Mouse (Mus musculus): ENCODE measurements around the gene Trappc13.
A peak's percentile ranks its signal among the peaks of the same experiment; 100 is the strongest.
"Not testable (repeated sequence)": the region's sequence is repeated elsewhere in the genome, so short reads cannot be mapped to it uniquely, and the experiment has no call there.

Trappc13 gene

GRCm38 (mm10) chr13:104177796-104178649, at the start of gene Trappc13:
Gene Trappc13 (minus strand): TSS chr13:104178469.
- peak; percentile 89 for DNase-seq (ENCODE audit: low spot score)

- no peak for DNase-seq (ENCODE audit: low spot score)
Measured at GRCm38 (mm10) chr13:104227478-104227877, 49.2 kb upstream of the Trappc13 start.

- DNase-seq (ENCODE audit: low spot score): no peak
Measured at GRCm38 (mm10) chr13:104204313-104204712, 26.0 kb upstream of the Trappc13 start.

- not testable (repeated sequence) for DNase-seq (ENCODE audit: low spot score)
Measured at GRCm38 (mm10) chr13:104195891-104196290, 17.6 kb upstream of the Trappc13 start.

GRCm38 (mm10) chr13:104187357-104187756, 9.1 kb upstream of the Trappc13 start:
- DNase-seq (ENCODE audit: low spot score): no peak

GRCm38 (mm10) chr13:104179176-104179888, 1.1 kb upstream of the Trappc13 start:
- DNase-seq (ENCODE audit: low spot score): no peak

- peak; percentile 98 for DNase-seq (ENCODE audit: low spot score)
Measured at GRCm38 (mm10) chr13:104178650-104179121, 417 bp upstream of the Trappc13 start, which contains the start of gene Trim23. Gene Trim23 (plus strand): TSS chr13:104178797.

- DNase-seq (ENCODE audit: low spot score): no peak
Measured at GRCm38 (mm10) chr13:104176874-104177273, 1.4 kb downstream of the Trappc13 start.

GRCm38 (mm10) chr13:104172498-104172897, 5.8 kb downstream of the Trappc13 start:
- DNase-seq (ENCODE audit: low spot score): no peak

GRCm38 (mm10) chr13:104171711-104172110, 6.6 kb downstream of the Trappc13 start:
- no peak for DNase-seq (ENCODE audit: low spot score)

GRCm38 (mm10) chr13:104155686-104156085, 22.6 kb downstream of the Trappc13 start:
- DNase-seq (ENCODE audit: low spot score): no peak

GRCm38 (mm10) chr13:104155106-104155505, 23.2 kb downstream of the Trappc13 start:
- DNase-seq (ENCODE audit: low spot score): no peak

- no peak for DNase-seq (ENCODE audit: low spot score)
Measured at GRCm38 (mm10) chr13:104154180-104154579, 24.1 kb downstream of the Trappc13 start.

GRCm38 (mm10) chr13:104145646-104146045, 32.6 kb downstream of the Trappc13 start:
- DNase-seq (ENCODE audit: low spot score): no peak

GRCm38 (mm10) chr13:104144871-104145270, 33.4 kb downstream of the Trappc13 start:
- no peak for DNase-seq (ENCODE audit: low spot score)

GRCm38 (mm10) chr13:104139369-104140209, 38.7 kb downstream of the Trappc13 start:
- peak; percentile 87 for DNase-seq (ENCODE audit: low spot score)

- no peak for DNase-seq (ENCODE audit: low spot score)
Measured at GRCm38 (mm10) chr13:104134510-104135085, 43.7 kb downstream of the Trappc13 start.

- no peak for DNase-seq (ENCODE audit: low spot score)
Measured at GRCm38 (mm10) chr13:104132561-104132960, 45.7 kb downstream of the Trappc13 start.

- DNase-seq (ENCODE audit: low spot score): no peak
Measured at GRCm38 (mm10) chr13:104123662-104124381, 54.4 kb downstream of the Trappc13 start.

- DNase-seq (ENCODE audit: low spot score): no peak
Measured at GRCm38 (mm10) chr13:104122078-104122840, 56.0 kb downstream of the Trappc13 start.
